Mouse (Mus musculus) cerebellum, adult 9-10 months (tissue): ENCODE measurements around the gene Cnn2.
"Not testable (repeated sequence)": the region's sequence is repeated elsewhere in the genome, so short reads cannot be mapped to it uniquely, and the experiment has no call there.

Source experiments
- DNase-seq: peaks from one replicate; pipeline ENCODE4 v3.0.0; 2022

Cnn2 gene

GRCm38 (mm10) chr10:80020191-80020590 lies 31.8 kb downstream of the Cnn2 start:
- no peak for DNase-seq

GRCm38 (mm10) chr10:80020603-80021319 lies 32.4 kb downstream of the Cnn2 start:
- no peak for DNase-seq

- DNase-seq, result no peak
Measured at GRCm38 (mm10) chr10:80021320-80021641, 32.9 kb downstream of the Cnn2 start.

GRCm38 (mm10) chr10:80022164-80022563 lies 33.8 kb downstream of the Cnn2 start:
- no peak for DNase-seq

GRCm38 (mm10) chr10:80022806-80023205 lies 34.4 kb downstream of the Cnn2 start:
- DNase-seq, result no peak

GRCm38 (mm10) chr10:80023758-80024157 lies 35.4 kb downstream of the Cnn2 start:
- DNase-seq, result no peak

- no peak for DNase-seq
Measured at GRCm38 (mm10) chr10:80024229-80025043, 36.1 kb downstream of the Cnn2 start.

- DNase-seq, result no peak
Measured at GRCm38 (mm10) chr10:80025044-80025347, 36.6 kb downstream of the Cnn2 start.

GRCm38 (mm10) chr10:80025463-80025862 lies 37.1 kb downstream of the Cnn2 start:
- DNase-seq, result no peak

GRCm38 (mm10) chr10:80025889-80026288 lies 37.5 kb downstream of the Cnn2 start:
- no peak for DNase-seq

GRCm38 (mm10) chr10:80027681-80028520 lies 39.5 kb downstream of the Cnn2 start:
- DNase-seq, result no peak

GRCm38 (mm10) chr10:80028521-80028846 lies 40.1 kb downstream of the Cnn2 start:
- no peak for DNase-seq

GRCm38 (mm10) chr10:80030191-80030590 lies 41.8 kb downstream of the Cnn2 start:
- no peak for DNase-seq

GRCm38 (mm10) chr10:80030736-80031135 lies 42.4 kb downstream of the Cnn2 start:
- no peak for DNase-seq

GRCm38 (mm10) chr10:80032799-80033480 lies 44.6 kb downstream of the Cnn2 start:
- no peak for DNase-seq

- peak; percentile 68 for DNase-seq
Measured at GRCm38 (mm10) chr10:80033511-80034391, 45.4 kb downstream of the Cnn2 start.

GRCm38 (mm10) chr10:80035148-80035547 lies 46.8 kb downstream of the Cnn2 start:
- no peak for DNase-seq

GRCm38 (mm10) chr10:80035686-80036085 lies 47.3 kb downstream of the Cnn2 start:
- DNase-seq, result no peak

- no peak for DNase-seq
Measured at GRCm38 (mm10) chr10:80036832-80037231, 48.4 kb downstream of the Cnn2 start.

- DNase-seq, result peak; percentile 99
Measured at GRCm38 (mm10) chr10:80039559-80039979, 51.2 kb downstream of the Cnn2 start, which contains the start of gene Polr2e. TSS of gene Polr2e (minus strand) at chr10:80039795.

- DNase-seq, result not testable (repeated sequence)
Measured at GRCm38 (mm10) chr10:80041409-80042060, 53.2 kb downstream of the Cnn2 start.
